Mouse (Mus musculus) thymus, postnatal 25 days (tissue): Measurements from ENCODE around the gene Ccr6.

Source experiments
- DNase-seq: peaks from one replicate; pipeline ENCODE4 v3.0.0; 2022

Ccr6 gene

GRCm38 (mm10) chr17:8286987-8287386 lies 51.1 kb downstream of the Ccr6 start:
- no peak for DNase-seq

DNA sequence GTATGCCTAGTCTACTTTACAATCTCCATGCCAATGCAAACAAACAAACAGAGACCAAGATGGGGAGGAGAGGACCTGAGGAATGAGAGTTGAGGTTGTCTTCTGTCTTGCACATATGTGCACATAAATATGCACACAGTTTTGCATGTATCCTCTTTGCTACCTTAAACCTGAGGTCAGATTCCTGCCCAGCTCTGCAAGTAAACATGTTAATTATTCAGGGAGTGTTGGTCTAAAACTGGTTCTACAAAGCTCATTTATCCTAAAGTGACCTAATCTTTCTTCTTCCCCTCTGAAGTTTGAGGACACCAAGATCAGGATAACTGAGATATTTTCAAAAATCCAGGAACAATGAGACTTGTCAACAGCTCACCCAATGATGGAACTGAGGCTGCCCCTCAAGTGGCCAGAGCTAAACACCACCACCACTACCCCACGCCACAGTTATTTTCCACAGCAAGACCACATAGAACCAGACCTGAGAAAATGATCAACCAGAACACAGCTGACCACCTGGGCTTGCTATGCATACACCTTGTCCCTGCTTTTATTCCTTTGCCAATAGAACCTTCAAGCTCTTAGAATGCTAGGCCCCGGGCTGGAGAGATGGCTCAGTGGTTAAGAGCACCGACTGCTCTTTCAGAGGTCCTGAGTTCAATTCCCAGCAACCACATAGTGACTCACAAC lies 54.3 kb downstream of the Ccr6 start:
- DNase-seq, result no peak

DNA sequence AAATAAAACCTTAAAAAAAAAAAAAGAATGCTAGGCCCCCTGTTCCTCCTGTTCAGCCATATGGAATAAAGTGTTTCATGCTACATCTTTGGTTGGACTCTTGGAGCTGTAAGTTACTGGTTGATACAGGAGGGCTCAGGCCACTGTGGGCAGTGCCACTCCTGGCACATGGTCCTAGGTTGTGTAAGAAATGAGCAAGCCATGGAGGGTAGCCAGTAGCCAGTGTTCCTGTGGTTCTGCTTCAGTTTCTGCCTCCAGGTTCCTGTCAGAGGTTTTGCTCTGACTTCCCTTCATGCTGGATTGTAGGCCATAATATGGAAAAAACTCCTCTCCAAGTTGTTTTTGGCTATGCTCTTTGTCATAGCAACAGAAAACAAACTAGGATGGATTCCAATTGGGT lies 54.9 kb downstream of the Ccr6 start:
- DNase-seq, result no peak

DNA sequence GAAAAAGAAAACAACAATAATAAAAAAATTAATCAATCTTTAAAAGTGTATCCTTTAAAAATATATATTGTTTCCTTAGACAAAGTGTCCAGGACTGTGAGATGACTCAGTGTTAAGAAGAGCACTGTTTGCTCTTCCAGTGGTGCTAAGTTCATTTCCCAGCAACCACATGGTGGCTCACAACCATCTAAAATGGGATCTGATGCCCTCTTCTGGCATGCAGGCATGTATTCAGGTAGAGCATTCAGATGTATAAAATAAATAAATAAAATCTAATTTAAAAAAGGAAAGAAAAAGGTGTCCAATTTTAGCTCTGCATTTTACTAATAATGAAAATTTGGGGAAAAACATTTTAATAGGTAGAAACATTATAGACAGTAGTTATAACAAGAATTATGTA lies 60.0 kb downstream of the Ccr6 start:
- DNase-seq, result no peak

DNA sequence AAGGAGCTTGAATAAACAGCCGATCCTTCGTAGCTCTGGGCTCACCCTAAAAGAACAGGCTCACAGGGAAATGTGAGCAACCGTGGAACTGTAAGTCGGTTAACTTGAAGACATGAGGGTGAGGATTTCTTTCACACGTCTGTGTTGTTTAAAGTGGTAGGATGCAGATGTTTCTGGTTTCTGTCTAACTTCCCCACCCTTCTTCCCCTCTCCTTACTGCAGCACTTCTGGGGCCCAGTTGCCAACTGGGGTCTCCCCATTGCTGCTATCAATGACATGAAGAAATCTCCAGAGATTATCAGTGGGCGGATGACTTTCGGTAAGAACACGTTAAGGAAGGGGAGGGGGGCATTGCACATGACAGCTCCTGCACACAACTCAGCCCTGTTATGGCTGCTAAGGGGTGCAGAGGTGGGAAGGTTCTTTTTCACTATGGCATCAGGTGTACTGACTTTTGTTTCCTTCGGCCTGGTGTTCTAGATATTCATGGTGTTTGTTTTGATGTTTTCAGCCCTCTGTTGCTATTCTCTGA lies 60.5 kb downstream of the Ccr6 start:
- no peak for DNase-seq

GRCm38 (mm10) chr17:8297746-8298145 lies 61.9 kb downstream of the Ccr6 start:
- no peak for DNase-seq

DNA sequence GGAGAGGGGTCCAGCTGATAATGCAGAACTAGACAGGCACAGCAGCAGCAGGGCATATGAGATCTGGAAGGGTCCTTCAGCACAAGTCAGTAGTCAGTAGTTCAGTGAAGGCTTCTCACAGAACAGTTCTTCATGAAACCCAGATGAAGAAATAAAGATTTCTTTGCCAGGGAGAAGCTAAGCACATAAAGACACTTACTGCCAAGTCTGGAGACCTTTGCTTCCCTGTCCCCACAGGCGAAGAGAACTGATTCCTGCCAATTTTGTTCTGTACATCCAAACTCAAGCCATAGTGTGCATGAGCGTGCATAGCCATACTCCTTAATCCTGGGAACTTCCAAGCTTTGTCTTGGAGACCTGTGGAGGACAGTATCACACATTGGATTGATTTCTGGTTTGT lies 62.4 kb downstream of the Ccr6 start:
- no peak for DNase-seq

- DNase-seq, result no peak
Measured at GRCm38 (mm10) chr17:8299524-8299923, 63.7 kb downstream of the Ccr6 start.

DNA sequence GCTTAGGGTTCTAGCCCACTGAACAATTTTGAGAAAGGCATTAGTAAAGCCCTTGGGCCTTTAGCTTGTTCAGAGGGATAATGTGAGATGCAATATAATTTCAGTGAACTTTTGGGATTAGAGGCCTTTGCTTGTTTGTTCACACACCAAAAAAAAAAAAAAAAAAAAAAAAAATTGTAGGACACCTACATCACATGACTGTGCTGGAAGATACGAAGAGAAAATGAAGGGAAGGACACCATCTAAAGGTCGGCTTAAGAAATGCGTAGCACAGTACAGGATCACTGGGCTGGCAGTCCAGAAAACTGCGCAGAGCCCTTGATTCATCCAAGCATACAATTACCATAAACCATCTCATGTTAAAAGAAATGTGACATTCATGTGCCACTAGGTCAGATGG lies 65.7 kb downstream of the Ccr6 start:
- no peak for DNase-seq

GRCm38 (mm10) chr17:8302772-8303438 lies 67.1 kb downstream of the Ccr6 start:
- DNase-seq, result no peak

GRCm38 (mm10) chr17:8303671-8304070 lies 67.8 kb downstream of the Ccr6 start:
- DNase-seq, result no peak

DNA sequence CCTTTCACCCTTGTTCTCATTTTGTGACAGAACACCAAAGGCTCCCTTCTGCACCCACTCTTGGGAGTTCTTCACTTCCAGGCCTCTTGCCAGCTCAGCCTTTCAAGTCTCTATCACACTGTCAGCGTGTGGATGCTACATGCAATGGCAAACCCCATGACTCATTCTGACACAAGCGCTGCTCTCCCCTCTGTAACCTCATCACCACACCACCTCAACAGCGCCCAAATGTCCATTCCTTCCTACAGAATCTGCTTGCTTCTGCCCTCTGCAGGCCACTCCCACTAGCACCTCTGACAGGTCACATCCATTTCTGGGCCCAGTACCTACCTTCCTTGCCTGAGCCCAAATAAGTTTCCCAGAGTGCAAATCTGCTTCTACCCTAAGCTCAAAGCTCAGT lies 70.0 kb downstream of the Ccr6 start:
- DNase-seq, result no peak
